Mouse (Mus musculus): ENCODE data around the gene Eif4e1b. TPM values are rescaled to one million over a fixed set of nuclear protein-coding genes. Genes with fewer than 3 reads are reported as not detected.

The Eif4e1b gene
- polyA plus RNA-seq, 1 experiment, result not detected

DNA sequence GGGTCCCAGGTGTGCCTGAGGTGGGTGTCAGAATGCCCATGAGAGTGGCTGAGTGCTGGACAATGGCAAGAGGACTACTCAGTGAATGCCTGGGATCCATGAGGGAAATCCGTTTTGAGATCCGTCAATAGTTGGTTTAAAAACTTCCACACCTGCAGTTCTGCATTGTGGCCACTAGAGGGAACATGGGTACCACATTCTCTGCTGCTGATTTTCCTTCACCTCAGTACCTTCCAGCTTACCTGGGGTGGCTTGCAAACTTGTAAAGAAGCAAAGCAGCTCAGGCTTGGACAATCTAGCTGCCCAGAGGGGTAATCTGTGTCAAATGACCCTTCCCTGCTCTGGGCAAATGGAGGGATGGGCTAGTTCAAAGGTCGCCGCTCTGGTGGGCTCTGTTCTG is 13.6 kb downstream of the Eif4e1b start:
- H3K4me1 ChIP-seq (replicated peaks; ENCODE audit: control insufficient read depth, insufficient read depth, low read length), result no peaks in the 10 kb centered on the region
- H3K27me3 ChIP-seq (ENCODE audit: control insufficient read depth, insufficient read depth, low read length), result no peaks in the 10 kb centered on the region
- DNase-seq, result peak; percentile 18
- TF ChIP-seq POLR2A (IDR thresholded peaks at IDR 0.05; ENCODE audit: control insufficient read depth, extremely low read depth, insufficient read depth, low read length, poor library complexity) (no peak), CTCF (IDR thresholded peaks at IDR 0.05; ENCODE audit: borderline replicate concordance, control insufficient read depth, extremely low read depth, insufficient read depth, low read length, poor library complexity) (no peak)
- H3K36me3 ChIP-seq (ENCODE audit: control insufficient read depth, insufficient read depth, low read length), result no peaks in the 10 kb centered on the region
- H3K4me3 ChIP-seq (ENCODE audit: control insufficient read depth, insufficient read depth, low read length), result no peak overlapping the region
- 41% methylated on average over 4 of the region's 4 CpGs for WGBS
- H3K27ac ChIP-seq (ENCODE audit: control insufficient read depth, insufficient read depth, low read length), result no peak overlapping the region

DNA sequence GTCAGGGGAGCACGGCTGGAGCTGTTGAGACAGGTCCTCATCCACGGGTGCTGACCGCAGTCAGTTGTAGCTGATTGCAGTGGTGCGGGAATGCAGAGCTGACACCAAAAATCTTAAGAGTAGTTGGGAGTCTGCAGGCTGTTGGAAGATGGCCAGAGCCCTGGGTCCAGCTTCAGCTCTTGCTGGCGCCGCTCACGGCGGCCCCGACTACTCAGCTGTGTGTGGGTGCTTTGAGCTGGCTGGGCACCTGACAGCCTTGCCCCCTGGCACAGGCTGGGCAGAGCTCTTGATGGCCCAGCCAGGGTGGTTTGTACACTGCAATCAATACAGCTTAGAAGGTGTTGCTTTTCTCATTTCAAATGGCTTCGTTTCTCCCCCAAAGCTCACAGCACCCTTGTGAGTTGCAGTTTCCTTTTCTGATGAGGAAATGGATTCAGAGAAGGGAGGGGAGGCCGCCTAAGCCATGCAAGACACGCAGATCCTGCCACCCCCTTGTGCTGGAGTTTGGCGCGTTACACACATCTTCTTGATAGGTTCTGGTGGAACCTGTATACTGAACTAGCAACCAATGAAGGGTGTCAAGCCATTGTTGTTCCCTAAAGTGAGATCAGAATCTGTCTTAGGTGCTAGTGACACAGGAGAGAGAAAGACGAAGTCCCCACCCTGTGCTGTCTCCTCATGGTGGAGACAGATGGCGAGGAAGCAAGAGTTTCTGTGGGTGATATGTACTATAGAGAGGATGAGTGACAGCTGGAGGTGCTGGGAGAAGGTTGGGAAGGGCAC is 14.3 kb downstream of the Eif4e1b start:
- H3K4me3 ChIP-seq (ENCODE audit: control insufficient read depth, insufficient read depth, low read length), result no peak overlapping the region
- 72% methylated on average over 16 of the region's 16 CpGs for WGBS
- no peak for DNase-seq
- H3K36me3 ChIP-seq (ENCODE audit: control insufficient read depth, insufficient read depth, low read length), result no peaks in the 10 kb centered on the region
- H3K27ac ChIP-seq (ENCODE audit: control insufficient read depth, insufficient read depth, low read length), result no peak overlapping the region
- no peaks in the 10 kb centered on the region for H3K4me1 ChIP-seq (replicated peaks; ENCODE audit: control insufficient read depth, insufficient read depth, low read length)
- no peaks in the 10 kb centered on the region for H3K27me3 ChIP-seq (ENCODE audit: control insufficient read depth, insufficient read depth, low read length)
- TF ChIP-seq CTCF (IDR thresholded peaks at IDR 0.05; ENCODE audit: borderline replicate concordance, control insufficient read depth, extremely low read depth, insufficient read depth, low read length, poor library complexity), result no peak
- TF ChIP-seq POLR2A (IDR thresholded peaks at IDR 0.05; ENCODE audit: control insufficient read depth, extremely low read depth, insufficient read depth, low read length, poor library complexity), result no peak

DNA sequence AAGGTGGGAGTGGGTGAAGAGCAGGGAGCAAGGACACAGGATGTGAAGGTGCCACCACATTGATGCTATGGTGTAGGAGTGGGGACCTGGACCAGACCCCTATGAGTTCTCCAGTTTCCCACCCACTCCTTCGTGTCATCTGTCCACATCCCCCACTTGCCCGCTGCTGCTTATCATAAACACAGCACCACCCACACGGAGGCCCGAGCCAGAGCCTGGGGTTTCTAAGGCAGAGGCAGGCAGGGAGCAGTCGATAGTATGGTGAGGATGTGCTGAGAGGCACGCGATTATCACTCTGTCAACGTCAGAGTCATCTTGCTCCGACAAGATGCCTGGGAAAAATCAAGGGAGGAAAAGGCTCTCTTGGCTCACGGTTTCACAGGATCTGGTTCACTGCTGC is 14.9 kb downstream of the Eif4e1b start:
- no peak overlapping the region for H3K27ac ChIP-seq (ENCODE audit: control insufficient read depth, insufficient read depth, low read length)
- no peak for DNase-seq
- H3K27me3 ChIP-seq (ENCODE audit: control insufficient read depth, insufficient read depth, low read length), result no peaks in the 10 kb centered on the region
- H3K4me1 ChIP-seq (replicated peaks; ENCODE audit: control insufficient read depth, insufficient read depth, low read length), result no peaks in the 10 kb centered on the region
- no peaks in the 10 kb centered on the region for H3K36me3 ChIP-seq (ENCODE audit: control insufficient read depth, insufficient read depth, low read length)
- 81% methylated on average over 10 of the region's 10 CpGs for WGBS
- TF ChIP-seq POLR2A (IDR thresholded peaks at IDR 0.05; ENCODE audit: control insufficient read depth, extremely low read depth, insufficient read depth, low read length, poor library complexity), result no peak
- TF ChIP-seq CTCF (IDR thresholded peaks at IDR 0.05; ENCODE audit: borderline replicate concordance, control insufficient read depth, extremely low read depth, insufficient read depth, low read length, poor library complexity), result no peak
- H3K4me3 ChIP-seq (ENCODE audit: control insufficient read depth, insufficient read depth, low read length), result no peak overlapping the region

DNA sequence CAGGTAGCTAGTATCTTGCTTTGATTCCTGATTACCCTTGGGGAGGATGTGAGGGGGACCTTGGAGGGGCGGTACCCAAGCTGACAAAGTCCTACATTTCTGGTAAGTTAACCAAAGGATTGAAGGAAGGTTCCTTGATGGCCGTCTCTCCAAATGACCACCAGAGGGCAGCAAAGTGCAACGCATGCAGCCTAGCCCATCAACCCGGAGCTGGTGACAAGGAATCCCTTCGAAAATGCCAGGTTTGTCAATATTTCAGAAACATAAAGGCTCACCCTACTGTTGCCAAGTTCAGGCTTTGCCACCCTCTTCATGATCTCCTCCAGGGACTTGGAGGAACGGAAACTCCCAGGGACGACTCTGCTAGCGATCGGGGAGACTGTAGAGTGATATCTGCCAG is 15.9 kb downstream of the Eif4e1b start:
- WGBS, result 21% methylated on average over 9 of the region's 9 CpGs
- Histone ChIP-seq H3K4me3 (ENCODE audit: control insufficient read depth, insufficient read depth, low read length) (no peak overlapping the region), H3K27me3 (ENCODE audit: control insufficient read depth, insufficient read depth, low read length) (no peaks in the 10 kb centered on the region), H3K27ac (ENCODE audit: control insufficient read depth, insufficient read depth, low read length) (no peak overlapping the region), H3K36me3 (ENCODE audit: control insufficient read depth, insufficient read depth, low read length) (no peaks in the 10 kb centered on the region), H3K4me1 (replicated peaks; ENCODE audit: control insufficient read depth, insufficient read depth, low read length) (no peaks in the 10 kb centered on the region)
- DNase-seq, result peak; percentile 59
- TF ChIP-seq POLR2A (IDR thresholded peaks at IDR 0.05; ENCODE audit: control insufficient read depth, extremely low read depth, insufficient read depth, low read length, poor library complexity) (no peak), CTCF (IDR thresholded peaks at IDR 0.05; ENCODE audit: borderline replicate concordance, control insufficient read depth, extremely low read depth, insufficient read depth, low read length, poor library complexity) (peak; percentile 78; the same call in 1 of the 2 replicates)

DNA sequence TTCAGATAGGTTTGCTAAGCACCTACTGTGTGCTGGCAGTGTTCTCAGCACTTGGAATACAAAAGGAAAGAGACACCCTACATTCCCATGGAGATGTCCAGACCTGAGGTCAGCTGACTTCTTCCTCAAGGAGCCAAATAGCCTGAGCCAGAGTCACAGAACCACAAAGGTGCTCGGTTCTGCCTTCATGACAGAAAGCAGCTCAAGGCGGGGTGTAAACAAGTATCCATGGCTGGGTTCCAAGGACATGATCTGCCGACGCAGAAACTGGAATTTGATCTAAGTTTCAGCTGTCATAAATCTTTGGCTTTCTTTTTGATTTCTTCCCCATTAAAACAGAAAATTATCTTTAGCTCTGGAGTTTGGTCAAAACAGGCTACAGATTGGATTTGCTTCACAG is 16.4 kb downstream of the Eif4e1b start:
- Histone ChIP-seq H3K36me3 (ENCODE audit: control insufficient read depth, insufficient read depth, low read length) (no peaks in the 10 kb centered on the region), H3K27me3 (ENCODE audit: control insufficient read depth, insufficient read depth, low read length) (no peaks in the 10 kb centered on the region), H3K27ac (ENCODE audit: control insufficient read depth, insufficient read depth, low read length) (no peak overlapping the region), H3K4me1 (replicated peaks; ENCODE audit: control insufficient read depth, insufficient read depth, low read length) (no peaks in the 10 kb centered on the region), H3K4me3 (ENCODE audit: control insufficient read depth, insufficient read depth, low read length) (no peak overlapping the region)
- no peak for DNase-seq
- TF ChIP-seq POLR2A (IDR thresholded peaks at IDR 0.05; ENCODE audit: control insufficient read depth, extremely low read depth, insufficient read depth, low read length, poor library complexity) (no peak), CTCF (IDR thresholded peaks at IDR 0.05; ENCODE audit: borderline replicate concordance, control insufficient read depth, extremely low read depth, insufficient read depth, low read length, poor library complexity) (no peak)
- 72% methylated on average over 4 of the region's 4 CpGs for WGBS

DNA sequence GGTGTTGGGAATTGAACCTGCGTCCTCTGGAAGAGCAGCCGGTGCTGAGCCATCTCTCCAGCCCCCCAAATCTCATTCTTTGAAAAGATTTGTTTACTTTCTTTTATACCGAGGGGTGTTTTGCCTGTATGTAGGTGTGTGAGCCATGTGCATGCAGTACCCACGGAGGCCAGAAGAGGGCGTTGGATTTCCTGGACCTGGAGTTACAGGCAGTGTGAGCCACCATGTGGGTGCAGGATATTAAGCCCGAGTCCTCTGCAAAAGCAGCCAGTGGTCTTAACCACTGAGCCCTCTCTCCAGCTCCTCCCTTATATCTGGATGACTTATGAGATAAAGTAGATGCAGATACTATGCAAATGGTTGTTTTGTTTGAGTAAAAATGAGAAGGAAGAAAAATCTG is 19.2 kb downstream of the Eif4e1b start:
- TF ChIP-seq POLR2A (IDR thresholded peaks at IDR 0.05; ENCODE audit: control insufficient read depth, extremely low read depth, insufficient read depth, low read length, poor library complexity) (no peak), CTCF (IDR thresholded peaks at IDR 0.05; ENCODE audit: borderline replicate concordance, control insufficient read depth, extremely low read depth, insufficient read depth, low read length, poor library complexity) (no peak)
- no peak for DNase-seq
- Histone ChIP-seq H3K4me3 (ENCODE audit: control insufficient read depth, insufficient read depth, low read length) (no peak overlapping the region), H3K4me1 (replicated peaks; ENCODE audit: control insufficient read depth, insufficient read depth, low read length) (no peaks in the 10 kb centered on the region), H3K27ac (ENCODE audit: control insufficient read depth, insufficient read depth, low read length) (no peak overlapping the region), H3K27me3 (ENCODE audit: control insufficient read depth, insufficient read depth, low read length) (no peaks in the 10 kb centered on the region), H3K36me3 (ENCODE audit: control insufficient read depth, insufficient read depth, low read length) (no peaks in the 10 kb centered on the region)
- WGBS, result 85% methylated on average over 6 of the region's 6 CpGs
